Mouse (Mus musculus) CH12.LX (cell line): ENCODE data around the gene Pbx3.

ENCODE experiments used
- CHD2 ChIP-seq: IDR thresholded peaks from 2 replicates; pipeline ENCODE4 v1.6.1; 2011; ENCODE audit warnings: low read length, improper control_type of control experiment
- CTCF ChIP-seq, 2 experiments: IDR thresholded peaks in 1 of 2; conservative IDR thresholded peaks in 1 of 2; 2 replicates each; pipeline ENCODE4 v1.5.1; 2011 to 2012; ENCODE audit warnings: low read depth in 2 of 2, low read length in 2 of 2, improper control_type of control experiment in 1 of 2, inconsistent platforms in 1 of 2, mild to moderate bottlenecking in 1 of 2, moderate library complexity in 1 of 2
- MYC ChIP-seq: IDR thresholded peaks from 2 replicates; pipeline ENCODE4 v1.6.1; 2011; ENCODE audit warnings: low read depth, mild to moderate bottlenecking, improper control_type of control experiment, low read length
- UBTF ChIP-seq: IDR thresholded peaks from 2 replicates; pipeline ENCODE4 v1.6.1; 2012; ENCODE audit warnings: low read depth, mild to moderate bottlenecking, inconsistent platforms, low read length, improper control_type of control experiment, moderate library complexity
- ZKSCAN1 ChIP-seq: IDR thresholded peaks from 2 replicates; pipeline ENCODE4 v1.6.1; 2012; ENCODE audit warnings: low read depth, inconsistent platforms, low read length, improper control_type of control experiment, borderline replicate concordance
- ZNF384 ChIP-seq: IDR thresholded peaks from 2 replicates; pipeline ENCODE4 v1.6.1; 2012; ENCODE audit warnings: low read depth, low read length, improper control_type of control experiment, inconsistent platforms

DNA sequence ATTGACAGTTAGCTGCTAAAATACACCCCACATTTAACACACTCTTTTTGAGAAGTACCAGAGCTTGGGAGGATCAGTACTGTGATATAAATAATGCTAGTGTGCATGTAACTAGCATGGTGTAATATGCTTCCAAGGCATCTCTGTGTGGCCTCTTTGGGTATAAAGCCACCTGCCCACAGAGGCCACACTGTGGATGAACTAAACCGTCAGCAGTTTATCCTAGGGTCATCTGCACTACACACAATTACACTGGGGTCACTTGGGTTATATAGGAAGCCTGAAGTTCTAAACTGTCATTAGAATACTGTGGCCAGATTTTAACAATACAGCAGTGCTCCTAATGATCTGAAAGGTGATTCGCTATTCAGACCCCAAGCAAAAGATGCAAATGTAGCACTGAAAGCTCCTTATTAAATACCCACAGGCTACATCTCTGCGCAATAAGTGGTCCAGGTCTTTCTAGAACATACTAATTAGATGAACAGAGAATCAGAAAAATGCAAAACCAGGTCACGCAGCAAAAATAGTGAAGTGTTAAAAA lies 133.6 kb downstream of the Pbx3 start:
- TF ChIP-seq ZKSCAN1 (no peak), UBTF (no peak), CTCF (conservative IDR thresholded peaks at IDR 0.05 in 1 of 2, IDR thresholded peaks at IDR 0.05 in 1 of 2; ENCODE audit: low read depth in 2 of 2, low read length in 2 of 2) (no peak), CHD2 (no peak), ZNF384 (no peak), MYC (no peak)
